Mouse (Mus musculus) megakaryocyte progenitor cell, adult 5-6 weeks (primary cell): ENCODE results near the gene Zfp768. TPM values are rescaled to one million over a fixed set of nuclear protein-coding genes. Genes with fewer than 3 reads are reported as not detected.

Experiments used
- ATAC-seq: replicated peaks from 2 replicates; pipeline ENCODE4 v1.8.0; 2016; ENCODE audit warnings: mild to moderate bottlenecking, moderate TSS enrichment, inconsistent platforms; ENCODE audit not compliant: poor library complexity
- total RNA-seq, 2 experiments: library from RNA; stranded (forward) in 1 of 2; stranded (reverse) in 1 of 2; fragments of 157-497, 149-512 nt in 1 of 2; fragments of 200-1000 nt in 1 of 2; gene quantifications; 2 replicates each; pipeline versions ENCODE4 v1.2.3 to v1.2.4; 2015 to 2017

Gene Zfp768
- total RNA-seq, 2 experiments from 2014 or later = 2.3 to 8.9 TPM

- peak; percentile 96 for ATAC-seq
Measured at GRCm38 (mm10) chr7:127308887-127309286, 36.5 kb downstream of the Zfp768 start.

GRCm38 (mm10) chr7:127308431-127308830 is 37.0 kb downstream of the Zfp768 start:
- ATAC-seq = no peak

GRCm38 (mm10) chr7:127297586-127298193 is 47.7 kb downstream of the Zfp768 start:
- no peak for ATAC-seq

GRCm38 (mm10) chr7:127296786-127297555 is 48.4 kb downstream of the Zfp768 start:
- peak; percentile 45 for ATAC-seq

GRCm38 (mm10) chr7:127296098-127296497 is 49.3 kb downstream of the Zfp768 start, which contains the start of gene Itgal:
TSS of gene Itgal (plus strand) at chr7:127296260.
- peak; percentile 94 for ATAC-seq

Other genes starting within 250 kb of the Zfp768 start
- 2.0 and 3.5 TPM in 2 replicates for gene Qprt, start 223.4 kb downstream of the Zfp768 start, total RNA-seq (2015)
- gene Qprt, start 223.4 kb downstream of the Zfp768 start, total RNA-seq (2017) = 1.1 and 1.9 TPM in 2 replicates
- 86.0 and 93.4 TPM in 2 replicates for gene Spn, start 207.8 kb downstream of the Zfp768 start, total RNA-seq (2015)
- 294 and 316 TPM in 2 replicates for gene Spn, start 207.8 kb downstream of the Zfp768 start, total RNA-seq (2017)
- gene Cd2bp2, start 149.5 kb downstream of the Zfp768 start, total RNA-seq (2015) = 16.8 and 17.4 TPM in 2 replicates
- 56.0 and 65.7 TPM in 2 replicates for gene Cd2bp2, start 149.5 kb downstream of the Zfp768 start, total RNA-seq (2017)
- 12.8 and 13.8 TPM in 2 replicates for gene Tbc1d10b, start 137.1 kb downstream of the Zfp768 start, total RNA-seq (2015)
- gene Tbc1d10b, start 137.1 kb downstream of the Zfp768 start, total RNA-seq (2017) = 34.0 and 36.0 TPM in 2 replicates
- gene Mylpf, start 136.7 kb downstream of the Zfp768 start, total RNA-seq (2015) = 7.8 and 10.6 TPM in 2 replicates
- gene Mylpf, start 136.7 kb downstream of the Zfp768 start, total RNA-seq (2017) = 6.0 and 6.8 TPM in 2 replicates
- 6.5 and 9.0 TPM in 2 replicates for gene Zfp553, start 112.5 kb downstream of the Zfp768 start, total RNA-seq (2015)
- 13.8 and 15.4 TPM in 2 replicates for gene Zfp553, start 112.5 kb downstream of the Zfp768 start, total RNA-seq (2017)
- 27.0 and 38.6 TPM in 2 replicates for gene Sept1, start 112.5 kb downstream of the Zfp768 start, total RNA-seq (2015)
- 21.7 and 35.4 TPM in 2 replicates for gene Sept1, start 112.5 kb downstream of the Zfp768 start, total RNA-seq (2017)
- 3.4 and 3.5 TPM in 2 replicates for gene Zfp771, start 101.3 kb downstream of the Zfp768 start, total RNA-seq (2015)
- 2.7 and 8.0 TPM in 2 replicates for gene Zfp771, start 101.3 kb downstream of the Zfp768 start, total RNA-seq (2017)
- 92.7 and 106 TPM in 2 replicates for gene Dctpp1, start 84.9 kb downstream of the Zfp768 start, total RNA-seq (2015)
- 62.4 and 63.5 TPM in 2 replicates for gene Dctpp1, start 84.9 kb downstream of the Zfp768 start, total RNA-seq (2017)
- gene Sephs2, start 71.5 kb downstream of the Zfp768 start, total RNA-seq (2015) = 63.9 and 74.4 TPM in 2 replicates
- gene Sephs2, start 71.5 kb downstream of the Zfp768 start, total RNA-seq (2017) = 161 and 168 TPM in 2 replicates
- 50.3 and 53.6 TPM in 2 replicates for gene Itgal, start 49.3 kb downstream of the Zfp768 start, total RNA-seq (2015)
- 21.4 and 23.8 TPM in 2 replicates for gene Itgal, start 49.3 kb downstream of the Zfp768 start, total RNA-seq (2017)
- 4.2 and 4.3 TPM in 2 replicates for gene Zfp747, start 30.5 kb upstream of the Zfp768 start, total RNA-seq (2015)
- gene Zfp747, start 30.5 kb upstream of the Zfp768 start, total RNA-seq (2017) = 7.4 and 9.2 TPM in 2 replicates
- gene 9130019O22Rik, start 41.6 kb upstream of the Zfp768 start, total RNA-seq (2015) = 1.5 and 2.1 TPM in 2 replicates
- gene 9130019O22Rik, start 41.6 kb upstream of the Zfp768 start, total RNA-seq (2017) = 4.2 and 6.5 TPM in 2 replicates
- 1.0 and 1.5 TPM in 2 replicates for gene E430018J23Rik, start 48.0 kb upstream of the Zfp768 start, total RNA-seq (2015)
- gene E430018J23Rik, start 48.0 kb upstream of the Zfp768 start, total RNA-seq (2017) = 2.3 and 4.8 TPM in 2 replicates
- gene Zfp764, start 61.2 kb upstream of the Zfp768 start, total RNA-seq (2015) = 9.3 and 10.9 TPM in 2 replicates
- gene Zfp764, start 61.2 kb upstream of the Zfp768 start, total RNA-seq (2017) = 9.9 and 12.4 TPM in 2 replicates
- gene Zfp688, start 76.5 kb upstream of the Zfp768 start, total RNA-seq (2015) = 7.1 and 9.0 TPM in 2 replicates
- 4.7 and 5.9 TPM in 2 replicates for gene Zfp688, start 76.5 kb upstream of the Zfp768 start, total RNA-seq (2017)
- 2.2 and 2.3 TPM in 2 replicates for gene Zfp689, start 103.6 kb upstream of the Zfp768 start, total RNA-seq (2015)
- 1.2 and 3.0 TPM in 2 replicates for gene Zfp689, start 103.6 kb upstream of the Zfp768 start, total RNA-seq (2017)
- gene Prr14, start 114.0 kb upstream of the Zfp768 start, total RNA-seq (2015) = 74.8 and 85.3 TPM in 2 replicates
- 22.6 and 27.2 TPM in 2 replicates for gene Prr14, start 114.0 kb upstream of the Zfp768 start, total RNA-seq (2017)
- gene Fbrs, start 133.6 kb upstream of the Zfp768 start, total RNA-seq (2015) = 90.7 and 101 TPM in 2 replicates
- 19.5 and 20.0 TPM in 2 replicates for gene Fbrs, start 133.6 kb upstream of the Zfp768 start, total RNA-seq (2017)
- gene Srcap, start 166.4 kb upstream of the Zfp768 start, total RNA-seq (2015) = 64.0 and 78.0 TPM in 2 replicates
- 20.6 and 24.1 TPM in 2 replicates for gene Srcap, start 166.4 kb upstream of the Zfp768 start, total RNA-seq (2017)
- 26.3 and 26.8 TPM in 2 replicates for gene Gm42715, start 174.0 kb upstream of the Zfp768 start, total RNA-seq (2015)
- gene Gm42715, start 174.0 kb upstream of the Zfp768 start, total RNA-seq (2017) = 4.8 and 5.9 TPM in 2 replicates
- gene Tmem265, start 215.8 kb upstream of the Zfp768 start, total RNA-seq (2015) = 1.7 TPM in 1 of 2 replicates, not detected in the other
- 2.3 and 2.5 TPM in 2 replicates for gene Tmem265, start 215.8 kb upstream of the Zfp768 start, total RNA-seq (2017)
- 27.1 and 32.3 TPM in 2 replicates for gene Phkg2, start 227.8 kb upstream of the Zfp768 start, total RNA-seq (2015)
- 26.7 and 29.2 TPM in 2 replicates for gene Phkg2, start 227.8 kb upstream of the Zfp768 start, total RNA-seq (2017)
- gene Ccdc189, start 243.0 kb upstream of the Zfp768 start, total RNA-seq (2015) = 1.8 and 2.2 TPM in 2 replicates
- 2.5 and 3.1 TPM in 2 replicates for gene Ccdc189, start 243.0 kb upstream of the Zfp768 start, total RNA-seq (2017)
- gene Rnf40, start 243.2 kb upstream of the Zfp768 start, total RNA-seq (2015) = 11.7 and 16.5 TPM in 2 replicates
- 36.9 and 41.9 TPM in 2 replicates for gene Rnf40, start 243.2 kb upstream of the Zfp768 start, total RNA-seq (2017)